Mouse (Mus musculus): ENCODE results near the gene Zfp446. TPM values are rescaled to one million over a fixed set of nuclear protein-coding genes. Genes with fewer than 3 reads are reported as not detected.

The Zfp446 gene
- polyA plus RNA-seq, 1 experiment from 2014 or later = 7.2 TPM

DNA sequence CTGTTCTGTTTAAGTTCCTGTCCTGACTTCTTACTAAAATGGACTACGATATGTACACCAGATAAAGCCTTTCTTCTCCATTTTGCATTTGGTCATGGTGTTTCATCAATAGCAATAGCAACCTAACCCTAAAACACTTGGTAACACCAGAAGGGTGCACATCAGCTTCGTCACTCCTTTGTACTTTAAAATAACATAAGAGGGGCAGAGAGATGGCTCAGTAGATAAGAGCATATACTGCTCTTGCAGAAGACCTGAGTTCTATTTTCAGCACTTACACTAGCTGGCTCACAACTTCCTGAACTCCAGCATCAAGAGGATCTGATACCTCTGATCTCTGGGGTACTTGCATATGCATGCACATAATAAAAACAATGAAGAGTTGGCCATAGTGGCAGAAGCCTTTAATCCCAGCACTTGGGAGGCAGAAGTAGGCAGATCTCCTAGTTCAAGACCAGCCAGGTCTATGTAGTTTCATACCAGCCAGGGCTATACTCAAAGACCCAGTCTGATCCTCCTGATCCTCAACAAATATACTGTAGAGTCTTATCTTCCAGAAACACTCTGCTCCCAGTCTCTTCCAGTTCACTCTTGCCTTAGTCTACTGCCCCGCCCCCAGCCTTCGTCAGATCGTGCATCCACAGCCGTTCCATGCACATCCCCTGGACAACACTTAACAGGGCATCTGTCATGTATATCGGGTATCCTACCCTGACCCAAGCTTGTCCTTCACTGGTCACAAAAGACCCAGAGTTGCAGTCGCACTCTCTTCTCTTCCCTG lies 10.0 kb downstream of the Zfp446 start:
- H3K9ac ChIP-seq = no peak overlapping the region
- no peak overlapping the region for H3K27ac ChIP-seq (ENCODE audit: poor library complexity, severe bottlenecking)
- peaks cover 2% of the 10 kb centered on the region; the same call in 1 of the 2 replicates for H3K36me3 ChIP-seq
- no peak overlapping the region for H3K4me2 ChIP-seq
- no peaks in the 10 kb centered on the region for H3K27me3 ChIP-seq (replicated peaks)
- ATAC-seq (ENCODE audit: insufficient number of reproducible peaks, low FRiP score) = 0 out of 2 replicates have a peak, but pooled peaks have one; percentile 43
- H3K4me1 ChIP-seq (replicated peaks) = no peaks in the 10 kb centered on the region
- WGBS = 66% methylated on average over 8 of the region's 8 CpGs
- no peak overlapping the region for H3K4me3 ChIP-seq
- H3K9me3 ChIP-seq (replicated peaks) = no peaks in the 10 kb centered on the region

DNA sequence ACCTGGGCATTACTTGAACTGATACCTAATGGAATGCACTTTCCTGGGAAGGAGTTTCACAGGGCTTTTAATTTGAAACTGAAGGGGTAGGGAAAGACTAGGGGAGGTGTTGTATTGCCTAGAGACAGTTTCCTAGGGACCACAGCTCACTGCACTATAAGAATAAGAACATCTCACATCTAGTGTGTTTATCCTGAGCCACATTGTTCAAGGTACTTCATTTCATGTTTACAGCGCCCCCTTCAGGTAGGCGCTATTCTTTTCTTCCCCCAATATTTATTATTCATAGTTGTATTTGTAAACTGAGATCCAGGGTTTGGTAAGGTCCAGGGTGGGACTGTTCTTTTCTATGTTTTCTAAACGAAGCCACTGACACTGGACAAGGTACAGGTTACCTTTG lies 14.6 kb downstream of the Zfp446 start:
- H3K36me3 ChIP-seq = no peaks in the 10 kb centered on the region
- no peak overlapping the region for H3K4me2 ChIP-seq
- no peak overlapping the region for H3K9ac ChIP-seq
- no peak overlapping the region for H3K4me3 ChIP-seq
- no peaks in the 10 kb centered on the region for H3K27me3 ChIP-seq (replicated peaks)
- no peak overlapping the region for H3K27ac ChIP-seq (ENCODE audit: poor library complexity, severe bottlenecking)
- no peaks in the 10 kb centered on the region for H3K4me1 ChIP-seq (replicated peaks)
- ATAC-seq (ENCODE audit: insufficient number of reproducible peaks, low FRiP score) = no peak
- WGBS = 2% methylated on average over 3 of the region's 3 CpGs
- H3K9me3 ChIP-seq (replicated peaks) = no peaks in the 10 kb centered on the region

DNA sequence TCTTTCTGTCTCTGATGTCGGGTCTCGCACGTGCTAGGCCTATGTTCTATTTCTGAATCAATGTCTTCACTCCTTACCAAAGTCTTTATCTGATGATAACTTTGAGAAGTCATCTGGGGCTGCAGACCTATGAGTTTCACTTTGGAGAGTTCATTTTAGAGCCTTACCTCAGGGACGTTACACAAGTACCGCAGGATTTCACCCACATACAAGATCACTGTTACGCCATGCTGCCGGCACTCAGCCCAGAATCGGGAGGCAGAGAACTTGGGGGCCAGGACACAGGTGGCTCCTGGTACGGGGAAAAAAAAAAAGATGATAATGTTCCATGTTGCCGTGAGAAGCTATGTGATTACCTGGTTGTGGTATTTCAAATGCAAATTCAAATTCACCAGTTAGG lies 15.5 kb downstream of the Zfp446 start:
- 80% methylated on average over 10 of the region's 10 CpGs for WGBS

DNA sequence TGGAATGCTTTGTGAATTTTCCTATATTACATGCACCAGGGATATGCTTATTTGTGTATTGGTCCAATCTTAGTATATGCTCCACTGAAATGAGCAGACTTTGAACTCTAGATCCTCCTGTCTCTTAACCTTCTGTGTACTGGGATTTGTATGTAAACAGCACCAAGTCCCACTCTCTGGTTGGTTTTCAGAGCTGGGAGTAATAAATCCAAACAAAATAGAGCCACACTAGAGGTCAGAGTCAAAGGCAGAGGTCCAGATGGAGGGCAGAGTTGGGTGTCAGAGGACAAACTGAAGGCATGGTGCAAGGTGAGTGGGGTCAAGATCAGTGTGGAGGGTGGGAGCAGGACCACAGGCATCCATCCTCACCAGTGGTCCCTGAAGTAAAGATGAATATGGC lies 18.2 kb downstream of the Zfp446 start:
- Histone ChIP-seq H3K4me3 (no peak overlapping the region), H3K36me3 (no peaks in the 10 kb centered on the region), H3K9ac (no peak overlapping the region), H3K4me1 (replicated peaks) (no peaks in the 10 kb centered on the region), H3K27ac (ENCODE audit: poor library complexity, severe bottlenecking) (no peak overlapping the region), H3K9me3 (replicated peaks) (no peaks in the 10 kb centered on the region), H3K4me2 (no peak overlapping the region), H3K27me3 (replicated peaks) (no peaks in the 10 kb centered on the region)
- no peak for ATAC-seq (ENCODE audit: insufficient number of reproducible peaks, low FRiP score)

More for the DNA sequence above, 15.5 kb downstream of the Zfp446 start:
- no peak overlapping the region for H3K27ac ChIP-seq (ENCODE audit: poor library complexity, severe bottlenecking)
- no peaks in the 10 kb centered on the region for H3K27me3 ChIP-seq (replicated peaks)
- no peaks in the 10 kb centered on the region for H3K4me1 ChIP-seq (replicated peaks)
- H3K4me2 ChIP-seq = no peak overlapping the region
- H3K9ac ChIP-seq = no peak overlapping the region
- no peak overlapping the region for H3K4me3 ChIP-seq
- H3K36me3 ChIP-seq = no peaks in the 10 kb centered on the region
- H3K9me3 ChIP-seq (replicated peaks) = no peaks in the 10 kb centered on the region
- no peak for ATAC-seq (ENCODE audit: insufficient number of reproducible peaks, low FRiP score)

DNA sequence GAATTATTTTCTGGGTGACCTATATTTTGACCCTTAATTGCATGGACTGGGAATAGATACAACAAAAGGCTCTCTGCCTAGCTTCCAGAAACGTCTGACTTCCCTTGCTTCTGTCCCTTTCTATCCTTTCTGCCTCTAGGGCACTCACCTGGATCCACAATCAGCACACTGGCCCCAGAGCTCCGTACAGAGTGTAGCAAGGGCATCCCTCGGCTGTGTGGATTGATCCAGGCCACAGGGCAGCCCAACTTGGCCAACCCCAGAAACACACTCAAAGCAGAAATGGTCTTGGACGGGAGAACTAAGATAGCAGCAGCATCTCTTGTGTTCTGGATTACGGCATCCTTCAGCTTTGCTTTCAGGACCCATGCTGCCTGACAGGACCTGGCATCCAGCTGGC lies 19.6 kb downstream of the Zfp446 start:
- H3K27ac ChIP-seq (ENCODE audit: poor library complexity, severe bottlenecking) = no peak overlapping the region
- H3K4me1 ChIP-seq (replicated peaks) = no peaks in the 10 kb centered on the region
- no peaks in the 10 kb centered on the region for H3K27me3 ChIP-seq (replicated peaks)
- H3K9ac ChIP-seq = no peak overlapping the region
- H3K4me3 ChIP-seq = no peak overlapping the region
- H3K9me3 ChIP-seq (replicated peaks) = no peaks in the 10 kb centered on the region
- no peak for ATAC-seq (ENCODE audit: insufficient number of reproducible peaks, low FRiP score)
- WGBS = 59% methylated on average over 5 of the region's 5 CpGs
- no peaks in the 10 kb centered on the region for H3K36me3 ChIP-seq
- H3K4me2 ChIP-seq = no peak overlapping the region

DNA sequence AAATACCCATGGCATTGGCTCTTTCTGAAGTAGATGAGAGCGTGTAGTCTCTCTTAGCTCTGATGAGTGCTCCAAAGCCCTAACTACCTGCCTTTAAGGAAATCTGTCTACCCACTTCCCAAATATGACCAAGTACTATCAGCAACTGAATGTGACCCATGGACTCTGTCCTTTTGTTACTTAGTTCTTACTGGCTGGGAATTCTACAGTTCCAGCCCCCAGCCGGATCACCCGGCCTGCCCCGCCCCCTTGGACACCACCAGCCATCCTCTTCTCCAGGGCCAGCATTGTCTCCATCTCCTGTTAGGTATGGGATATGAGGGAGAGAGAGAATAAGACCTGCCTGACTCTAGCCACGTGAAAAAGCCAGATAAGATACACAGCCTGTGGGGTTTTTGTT lies 20.4 kb downstream of the Zfp446 start, which contains the start of gene Slc27a5:
Slc27a5 (minus strand) TSS at position 140 of the 400 bp plus-strand sequence.
- Histone ChIP-seq H3K27ac (ENCODE audit: poor library complexity, severe bottlenecking) (no peak within 1 kb of the TSS), H3K9me3 (replicated peaks) (no peaks in the 10 kb centered on the region), H3K27me3 (replicated peaks) (no peaks in the 10 kb centered on the region), H3K4me3 (no peak within 1 kb of the TSS), H3K36me3 (no peaks in the 10 kb centered on the region), H3K4me2 (no peak within 1 kb of the TSS), H3K4me1 (replicated peaks) (no peaks in the 10 kb centered on the region), H3K9ac (no peak within 1 kb of the TSS)
- WGBS = 71% methylated on average over 5 of the region's 5 CpGs
- ATAC-seq (ENCODE audit: insufficient number of reproducible peaks, low FRiP score) = no peak

DNA sequence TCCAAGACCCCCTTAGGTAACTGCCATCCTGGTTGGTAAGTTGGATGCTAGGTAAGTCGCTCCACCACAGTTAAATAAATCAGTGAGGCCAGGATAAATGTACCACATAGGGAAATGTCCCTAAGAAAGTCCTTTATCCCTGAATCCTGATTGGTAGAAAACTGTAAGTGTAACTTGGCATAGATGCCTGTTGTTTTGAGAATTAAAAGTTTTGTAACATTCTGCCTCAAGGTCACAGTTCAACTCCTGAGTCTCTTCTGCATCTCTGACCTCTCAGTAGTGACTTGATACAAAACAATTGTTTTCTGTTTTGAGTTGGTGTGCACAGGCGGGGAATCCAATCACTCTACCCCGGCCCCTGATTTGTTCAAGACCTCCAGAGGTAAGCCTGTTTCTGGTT lies 21.2 kb downstream of the Zfp446 start, which contains the start of gene Trim28:
Trim28 (plus strand) TSS at position 264 of the 400 bp plus-strand sequence.
- H3K4me2 ChIP-seq = no peak within 1 kb of the TSS
- no peak within 1 kb of the TSS for H3K9ac ChIP-seq
- H3K27ac ChIP-seq (ENCODE audit: poor library complexity, severe bottlenecking) = no peak within 1 kb of the TSS
- H3K9me3 ChIP-seq (replicated peaks) = no peaks in the 10 kb centered on the region
- 80% methylated on average over 3 of the region's 3 CpGs for WGBS
- no peaks in the 10 kb centered on the region for H3K27me3 ChIP-seq (replicated peaks)
- no peak for ATAC-seq (ENCODE audit: insufficient number of reproducible peaks, low FRiP score)
- no peaks in the 10 kb centered on the region for H3K36me3 ChIP-seq
- no peaks in the 10 kb centered on the region for H3K4me1 ChIP-seq (replicated peaks)
- H3K4me3 ChIP-seq = no peak within 1 kb of the TSS

DNA sequence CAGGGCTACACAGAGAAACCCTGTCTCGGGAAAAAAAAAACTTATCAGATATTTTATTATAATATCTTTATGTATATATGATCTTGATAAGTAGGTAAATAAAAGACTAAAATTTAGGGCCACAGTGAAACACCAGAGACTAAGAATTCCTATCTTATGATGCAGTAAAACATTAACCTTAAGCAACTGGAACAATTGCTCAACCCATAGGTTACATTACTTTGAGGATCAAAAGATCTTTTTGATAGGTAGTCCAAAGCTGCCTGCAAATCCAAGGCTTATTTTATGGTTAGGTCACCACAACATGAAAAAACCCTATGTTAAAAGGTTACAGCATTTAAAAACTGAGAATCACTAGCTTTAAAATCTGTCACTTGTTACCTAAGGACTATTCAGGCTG lies 23.9 kb downstream of the Zfp446 start:
- no peaks in the 10 kb centered on the region for H3K9me3 ChIP-seq (replicated peaks)
- no peak for ATAC-seq (ENCODE audit: insufficient number of reproducible peaks, low FRiP score)
- 64% methylated on average over 1 of the region's 1 CpGs for WGBS
- no peak overlapping the region for H3K27ac ChIP-seq (ENCODE audit: poor library complexity, severe bottlenecking)
- H3K4me3 ChIP-seq = no peak overlapping the region
- H3K4me2 ChIP-seq = no peak overlapping the region
- no peaks in the 10 kb centered on the region for H3K4me1 ChIP-seq (replicated peaks)
- peaks cover under 1% of the 10 kb centered on the region; the same call in 1 of the 2 replicates for H3K27me3 ChIP-seq (replicated peaks)
- no peak overlapping the region for H3K9ac ChIP-seq
- peaks cover 19% of the 10 kb centered on the region for H3K36me3 ChIP-seq

DNA sequence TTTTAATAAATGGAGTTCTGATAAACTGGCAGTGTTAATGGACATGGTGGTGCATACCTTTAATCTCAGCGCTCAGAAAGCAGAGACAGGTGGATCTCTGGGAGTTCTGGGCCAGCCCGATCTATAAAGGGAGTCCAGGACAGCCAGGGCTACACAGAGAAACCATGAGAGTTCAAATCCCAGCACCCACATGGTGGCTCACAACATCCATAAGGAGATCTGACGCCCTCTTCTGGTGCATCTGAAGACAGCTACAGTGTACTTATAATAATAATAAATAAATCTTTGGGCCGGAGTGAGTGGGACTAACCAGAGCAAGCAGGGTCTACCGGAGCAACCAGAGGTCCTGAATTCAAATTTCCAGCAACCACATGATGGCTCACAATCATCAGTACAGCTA lies 25.7 kb downstream of the Zfp446 start:
- Histone ChIP-seq H3K36me3 (peaks cover 37% of the 10 kb centered on the region), H3K27me3 (replicated peaks) (peaks cover 19% of the 10 kb centered on the region), H3K4me1 (replicated peaks) (peaks cover 8% of the 10 kb centered on the region), H3K9me3 (replicated peaks) (no peaks in the 10 kb centered on the region), H3K4me3 (no peak overlapping the region), H3K4me2 (no peak overlapping the region), H3K9ac (no peak overlapping the region), H3K27ac (ENCODE audit: poor library complexity, severe bottlenecking) (no peak overlapping the region)
- ATAC-seq (ENCODE audit: insufficient number of reproducible peaks, low FRiP score) = no peak
- WGBS = 70% methylated on average over 5 of the region's 5 CpGs

DNA sequence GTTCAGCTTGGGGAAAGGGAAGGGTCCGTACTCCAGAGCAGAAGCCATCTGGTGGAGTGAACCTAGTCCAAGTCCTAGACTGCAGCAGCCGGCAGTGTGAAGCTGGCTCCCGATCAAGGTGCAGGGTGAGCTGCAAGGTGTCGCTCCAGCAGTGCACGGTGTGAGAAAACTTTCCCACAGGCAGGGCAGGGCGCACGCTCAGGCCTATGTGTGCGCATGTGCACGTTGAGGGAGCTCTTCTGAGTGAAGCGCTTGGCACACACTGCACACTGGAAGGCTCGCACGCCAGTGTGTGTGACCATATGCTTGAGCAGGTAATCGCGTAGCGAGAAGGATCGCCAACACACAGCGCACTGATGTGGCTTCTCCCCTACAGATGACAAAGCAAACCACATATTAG lies 28.4 kb downstream of the Zfp446 start:
- Histone ChIP-seq H3K36me3 (peaks cover 37% of the 10 kb centered on the region), H3K4me3 (no peak overlapping the region), H3K9ac (no peak overlapping the region), H3K27ac (ENCODE audit: poor library complexity, severe bottlenecking) (no peak overlapping the region), H3K9me3 (replicated peaks) (no peaks in the 10 kb centered on the region), H3K4me2 (no peak overlapping the region), H3K4me1 (replicated peaks) (peaks cover 21% of the 10 kb centered on the region), H3K27me3 (replicated peaks) (peaks cover 19% of the 10 kb centered on the region)
- 86% methylated on average over 17 of the region's 17 CpGs for WGBS
- no peak for ATAC-seq (ENCODE audit: insufficient number of reproducible peaks, low FRiP score)

DNA sequence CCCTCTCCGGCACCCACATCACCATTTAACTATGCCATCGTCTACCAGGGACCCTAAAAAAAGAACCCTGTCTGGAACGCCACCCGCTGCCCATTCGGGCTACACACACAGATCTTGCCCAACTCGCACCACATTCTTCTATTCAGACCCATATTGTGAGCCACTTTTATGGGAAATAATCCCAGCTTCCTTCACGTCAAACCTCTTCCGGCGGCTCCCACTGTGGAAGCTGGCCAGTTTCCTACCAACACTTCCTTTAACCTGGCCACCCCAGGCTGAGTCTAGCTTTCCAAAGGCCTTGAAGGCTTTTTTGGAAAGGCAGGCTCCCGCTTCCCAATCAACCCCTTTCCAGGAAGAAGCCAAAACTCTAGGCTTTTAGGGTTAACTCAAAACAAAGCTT lies 28.9 kb downstream of the Zfp446 start:
- H3K9ac ChIP-seq = peak overlapping the region; percentile 19; the same call in 1 of the 2 replicates
- no peaks in the 10 kb centered on the region for H3K9me3 ChIP-seq (replicated peaks)
- no peak overlapping the region for H3K4me2 ChIP-seq
- ATAC-seq (ENCODE audit: insufficient number of reproducible peaks, low FRiP score) = no peak
- H3K36me3 ChIP-seq = peaks cover 37% of the 10 kb centered on the region
- 83% methylated on average over 10 of the region's 10 CpGs for WGBS
- H3K4me3 ChIP-seq = no peak overlapping the region
- no peak overlapping the region for H3K27ac ChIP-seq (ENCODE audit: poor library complexity, severe bottlenecking)
- H3K4me1 ChIP-seq (replicated peaks) = peaks cover 21% of the 10 kb centered on the region
- H3K27me3 ChIP-seq (replicated peaks) = peaks cover 19% of the 10 kb centered on the region
